Mouse (Mus musculus): ENCODE measurements at regions not wholly inside any gene's neighbourhood (a gene's known extent, or its start where the extent isn't known, plus 50 kb on each side); places are given as distances from the start of the nearest gene placed in this dataset.

DNA sequence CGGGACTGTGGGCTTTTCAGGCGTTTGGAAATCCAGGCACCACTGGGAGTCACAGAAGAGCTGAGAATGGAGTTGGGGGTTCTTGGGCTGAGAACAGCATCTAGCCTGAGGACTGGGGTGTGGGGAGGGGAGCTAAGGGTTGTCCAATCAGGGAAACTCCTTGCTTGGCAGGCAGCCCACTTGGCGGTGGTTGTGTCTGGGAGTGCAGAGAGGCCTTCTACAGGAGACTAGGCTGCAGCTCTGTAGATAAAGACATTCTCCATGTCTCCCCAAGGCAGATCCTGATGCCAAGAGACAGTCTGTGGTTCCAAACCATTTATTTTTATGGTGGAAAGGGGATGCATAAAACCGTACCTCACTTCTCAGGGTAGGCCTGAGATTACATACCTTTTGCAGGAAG, 774.6 kb downstream of the Brinp1 start:
- no peak overlapping the region for H3K9ac ChIP-seq (ENCODE audit: low read length)
- no peak for ATAC-seq (ENCODE audit: insufficient read depth, low FRiP score, low TSS enrichment)
- 80% methylated on average over 4 of the region's 4 CpGs for WGBS
- no peak overlapping the region for H3K27ac ChIP-seq (ENCODE audit: low read depth, low read length)
- H3K4me3 ChIP-seq (ENCODE audit: low read depth, low read length): no peak overlapping the region
- H3K4me1 ChIP-seq (ENCODE audit: control insufficient read depth, insufficient read depth, low read length): no peaks in the 10 kb centered on the region
- DNase-seq (ENCODE audit: low spot score): no peak
- H3K36me3 ChIP-seq (ENCODE audit: control insufficient read depth, insufficient read depth, low read length): no peaks in the 10 kb centered on the region
- no peak overlapping the region for H3K4me2 ChIP-seq (ENCODE audit: low read depth)
- no peaks in the 10 kb centered on the region for H3K9me3 ChIP-seq (ENCODE audit: control insufficient read depth, low read length)
- no peaks in the 10 kb centered on the region for H3K27me3 ChIP-seq (ENCODE audit: control insufficient read depth, insufficient read depth, low read length)

DNA sequence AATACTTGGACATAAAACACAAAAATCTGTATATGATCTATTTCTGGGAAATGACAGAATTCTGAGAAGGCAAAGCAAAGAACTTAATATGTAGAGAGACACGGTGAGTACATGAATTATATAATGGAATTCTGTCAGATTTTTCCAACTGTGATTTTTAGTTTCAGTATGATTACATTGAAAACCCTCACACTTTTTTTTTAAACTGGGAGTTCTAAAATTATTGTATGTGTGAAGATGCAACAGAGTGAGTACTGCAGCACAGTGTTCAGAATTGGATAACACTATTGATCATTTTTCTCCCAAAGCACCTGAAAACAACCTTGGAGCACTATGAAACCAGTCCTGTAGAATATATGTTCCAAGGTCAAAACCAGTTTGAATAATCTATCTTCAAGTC, 797.7 kb downstream of the Brinp1 start:
- Histone ChIP-seq H3K4me2 (ENCODE audit: low read depth) (no peak overlapping the region), H3K27ac (ENCODE audit: low read depth, low read length) (no peak overlapping the region), H3K4me1 (ENCODE audit: control insufficient read depth, insufficient read depth, low read length) (no peaks in the 10 kb centered on the region), H3K4me3 (ENCODE audit: low read depth, low read length) (no peak overlapping the region), H3K9me3 (ENCODE audit: control insufficient read depth, low read length) (no peaks in the 10 kb centered on the region), H3K27me3 (ENCODE audit: control insufficient read depth, insufficient read depth, low read length) (no peaks in the 10 kb centered on the region), H3K9ac (ENCODE audit: low read length) (no peak overlapping the region), H3K36me3 (ENCODE audit: control insufficient read depth, insufficient read depth, low read length) (no peaks in the 10 kb centered on the region)
- no peak for DNase-seq (ENCODE audit: low spot score)
- 92% methylated on average over 1 of the region's 1 CpGs for WGBS
- no peak for ATAC-seq (ENCODE audit: insufficient read depth, low FRiP score, low TSS enrichment)

DNA sequence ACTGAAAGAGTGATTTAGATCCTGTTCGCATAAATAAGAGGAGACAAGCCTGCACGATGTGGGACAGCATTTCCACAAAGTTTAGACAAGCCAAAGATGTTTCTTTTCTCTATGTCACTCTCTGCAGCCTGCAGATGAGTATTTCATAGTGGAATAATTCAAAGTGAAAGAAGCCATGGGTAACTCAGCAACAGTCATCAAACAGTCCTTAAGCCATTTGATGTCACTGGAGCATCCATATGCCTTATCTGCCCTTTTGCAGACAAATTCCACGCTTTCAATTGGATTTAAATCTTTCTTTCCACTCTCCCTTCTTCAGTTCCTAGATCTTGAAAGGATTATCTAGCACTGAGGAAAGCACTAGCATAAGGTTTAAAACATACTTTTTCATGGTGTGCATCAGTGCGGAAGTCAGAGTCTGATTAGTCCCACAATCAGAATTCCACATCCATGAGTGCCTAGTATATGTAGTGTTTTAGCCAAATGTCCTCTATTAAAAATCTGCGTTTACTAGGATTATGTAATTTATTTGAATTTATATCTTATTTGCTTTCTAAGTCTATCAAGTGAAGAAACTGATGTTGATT, 805.6 kb downstream of the Brinp1 start:
- 85% methylated on average over 5 of the region's 5 CpGs for WGBS
- H3K27me3 ChIP-seq (ENCODE audit: control insufficient read depth, insufficient read depth, low read length): no peaks in the 10 kb centered on the region
- no peak overlapping the region for H3K4me2 ChIP-seq (ENCODE audit: low read depth)
- no peak for DNase-seq (ENCODE audit: low spot score)
- no peak overlapping the region for H3K27ac ChIP-seq (ENCODE audit: low read depth, low read length)
- ATAC-seq (ENCODE audit: insufficient read depth, low FRiP score, low TSS enrichment): no peak
- H3K9ac ChIP-seq (ENCODE audit: low read length): no peak overlapping the region
- no peaks in the 10 kb centered on the region for H3K36me3 ChIP-seq (ENCODE audit: control insufficient read depth, insufficient read depth, low read length)
- no peak overlapping the region for H3K4me3 ChIP-seq (ENCODE audit: low read depth, low read length)
- H3K9me3 ChIP-seq (ENCODE audit: control insufficient read depth, low read length): no peaks in the 10 kb centered on the region
- no peaks in the 10 kb centered on the region for H3K4me1 ChIP-seq (ENCODE audit: control insufficient read depth, insufficient read depth, low read length)

DNA sequence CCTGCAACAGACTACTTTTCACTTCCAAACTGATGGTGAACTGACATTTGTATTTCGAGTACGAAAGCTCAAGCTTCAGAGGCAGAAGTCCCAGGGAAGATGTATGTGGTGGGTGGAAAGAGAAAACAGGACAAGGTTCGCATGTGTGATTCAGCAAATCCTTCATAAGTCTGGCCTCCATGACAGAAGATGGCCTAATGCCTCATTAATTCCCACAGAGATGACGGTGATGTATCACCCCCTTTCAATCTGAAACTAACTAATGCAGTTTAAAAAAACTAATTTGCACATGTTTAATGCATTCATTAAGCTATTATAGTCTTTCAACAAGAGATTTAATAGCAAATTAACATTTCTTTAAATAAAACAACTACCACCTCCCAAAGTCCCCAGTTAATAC, 826.1 kb downstream of the Brinp1 start:
- H3K4me1 ChIP-seq (ENCODE audit: control insufficient read depth, insufficient read depth, low read length): no peaks in the 10 kb centered on the region
- DNase-seq (ENCODE audit: low spot score) (no peak), ATAC-seq (ENCODE audit: insufficient read depth, low FRiP score, low TSS enrichment) (no peak)
- no peaks in the 10 kb centered on the region for H3K27me3 ChIP-seq (ENCODE audit: control insufficient read depth, insufficient read depth, low read length)
- H3K4me2 ChIP-seq (ENCODE audit: low read depth): no peak overlapping the region
- H3K36me3 ChIP-seq (ENCODE audit: control insufficient read depth, insufficient read depth, low read length): no peaks in the 10 kb centered on the region
- H3K27ac ChIP-seq (ENCODE audit: low read depth, low read length): no peak overlapping the region
- H3K9me3 ChIP-seq (ENCODE audit: control insufficient read depth, low read length): no peaks in the 10 kb centered on the region
- H3K4me3 ChIP-seq (ENCODE audit: low read depth, low read length): no peak overlapping the region
- WGBS: 67% methylated on average over 4 of the region's 4 CpGs
- H3K9ac ChIP-seq (ENCODE audit: low read length): no peak overlapping the region

DNA sequence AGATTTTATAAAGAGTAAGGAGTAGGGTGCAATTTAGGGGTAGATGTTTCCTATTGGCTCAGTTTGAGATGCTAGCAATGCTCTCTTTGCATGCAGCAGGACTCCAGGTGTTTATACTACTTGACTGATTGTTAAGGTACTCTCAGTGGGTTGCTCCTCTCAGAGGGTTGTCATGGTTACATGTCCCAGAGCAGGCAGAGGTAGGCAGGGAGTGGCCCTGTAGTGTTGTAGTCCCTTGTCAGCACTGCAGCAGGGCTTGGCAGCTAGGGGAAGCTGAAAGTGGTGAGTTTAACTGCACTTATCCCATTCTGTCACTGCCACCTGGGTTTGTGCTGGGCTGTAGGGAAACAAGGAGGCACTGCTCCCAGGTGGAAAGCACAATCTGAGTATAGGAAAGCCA, 839.7 kb downstream of the Brinp1 start:
- H3K36me3 ChIP-seq (ENCODE audit: control insufficient read depth, insufficient read depth, low read length): no peaks in the 10 kb centered on the region

DNA sequence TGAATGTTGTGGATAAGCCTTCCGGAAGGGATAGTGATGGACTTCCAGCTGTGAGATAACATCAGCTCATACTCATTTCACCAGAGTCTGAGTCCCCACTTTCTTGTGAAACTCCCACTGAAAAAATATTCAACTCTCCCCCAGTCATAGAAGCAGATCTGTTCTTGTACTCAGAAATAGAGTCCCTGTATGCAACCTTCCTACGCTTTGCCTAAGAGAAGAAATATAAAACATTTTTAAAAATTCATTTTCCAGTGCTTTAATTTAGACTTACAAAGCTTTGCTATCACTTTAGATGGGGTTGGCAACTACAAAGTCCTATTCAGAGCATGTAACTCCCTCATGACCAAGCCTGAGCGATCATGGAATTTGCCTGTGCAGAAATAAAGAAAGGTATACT, 868.9 kb downstream of the Brinp1 start:
- no peak overlapping the region for H3K4me3 ChIP-seq (ENCODE audit: low read depth, low read length)
- no peaks in the 10 kb centered on the region for H3K4me1 ChIP-seq (ENCODE audit: control insufficient read depth, insufficient read depth, low read length)
- no peak overlapping the region for H3K27ac ChIP-seq (ENCODE audit: low read depth, low read length)
- no peak for ATAC-seq (ENCODE audit: insufficient read depth, low FRiP score, low TSS enrichment)
- no peaks in the 10 kb centered on the region for H3K36me3 ChIP-seq (ENCODE audit: control insufficient read depth, insufficient read depth, low read length)
- 94% methylated on average over 3 of the region's 3 CpGs for WGBS
- no peaks in the 10 kb centered on the region for H3K27me3 ChIP-seq (ENCODE audit: control insufficient read depth, insufficient read depth, low read length)
- no peak overlapping the region for H3K9ac ChIP-seq (ENCODE audit: low read length)
- DNase-seq (ENCODE audit: low spot score): no peak
- H3K9me3 ChIP-seq (ENCODE audit: control insufficient read depth, low read length): no peaks in the 10 kb centered on the region
- H3K4me2 ChIP-seq (ENCODE audit: low read depth): no peak overlapping the region

More for the DNA sequence above, 839.7 kb downstream of the Brinp1 start:
- Histone ChIP-seq H3K27me3 (ENCODE audit: control insufficient read depth, insufficient read depth, low read length) (no peaks in the 10 kb centered on the region), H3K4me2 (ENCODE audit: low read depth) (no peak overlapping the region), H3K9ac (ENCODE audit: low read length) (no peak overlapping the region), H3K27ac (ENCODE audit: low read depth, low read length) (no peak overlapping the region), H3K4me1 (ENCODE audit: control insufficient read depth, insufficient read depth, low read length) (no peaks in the 10 kb centered on the region), H3K9me3 (ENCODE audit: control insufficient read depth, low read length) (no peaks in the 10 kb centered on the region), H3K4me3 (ENCODE audit: low read depth, low read length) (no peak overlapping the region)
- ATAC-seq (ENCODE audit: insufficient read depth, low FRiP score, low TSS enrichment) (no peak), DNase-seq (ENCODE audit: low spot score) (no peak)

DNA sequence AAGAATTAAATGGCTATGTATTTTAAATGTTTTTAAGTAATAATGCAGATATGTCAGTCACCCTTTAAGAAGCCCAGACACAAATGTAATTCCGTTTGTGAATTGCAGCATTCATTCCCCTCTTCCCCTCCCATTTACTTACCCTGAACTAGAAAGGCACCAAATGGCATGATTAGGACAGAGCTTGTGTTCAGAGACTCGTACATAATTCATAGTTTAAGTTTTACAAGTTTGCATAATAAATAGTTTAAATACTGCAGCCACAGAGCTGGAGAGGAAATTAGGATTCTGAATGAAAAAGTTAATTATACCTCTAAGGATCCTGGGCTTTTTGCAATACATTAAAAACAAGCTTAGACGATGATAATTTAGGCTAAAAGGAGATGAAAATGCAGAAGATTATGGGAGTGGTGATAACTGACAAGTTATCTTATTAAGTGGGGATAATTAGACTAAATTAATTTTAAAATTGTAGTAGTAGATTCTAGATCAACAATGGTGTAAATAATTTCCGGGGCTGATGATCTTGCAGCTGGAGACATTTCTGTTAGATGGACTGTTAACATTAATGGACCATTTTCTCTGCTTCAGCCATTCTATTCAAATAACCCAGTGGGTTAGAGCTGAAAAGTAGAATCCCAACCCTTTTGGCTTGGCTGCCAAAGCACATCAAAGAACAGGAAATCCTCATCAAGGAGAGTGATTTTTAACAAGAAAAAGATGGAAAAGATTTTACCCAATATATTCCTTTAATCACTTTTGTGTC, 897.2 kb downstream of the Brinp1 start:
- Histone ChIP-seq H3K4me1 (ENCODE audit: control insufficient read depth, insufficient read depth, low read length) (no peaks in the 10 kb centered on the region), H3K4me2 (ENCODE audit: low read depth) (no peak overlapping the region), H3K4me3 (ENCODE audit: low read depth, low read length) (no peak overlapping the region), H3K27ac (ENCODE audit: low read depth, low read length) (no peak overlapping the region), H3K9ac (ENCODE audit: low read length) (no peak overlapping the region), H3K36me3 (ENCODE audit: control insufficient read depth, insufficient read depth, low read length) (no peaks in the 10 kb centered on the region), H3K9me3 (ENCODE audit: control insufficient read depth, low read length) (no peaks in the 10 kb centered on the region), H3K27me3 (ENCODE audit: control insufficient read depth, insufficient read depth, low read length) (no peaks in the 10 kb centered on the region)
- ATAC-seq (ENCODE audit: insufficient read depth, low FRiP score, low TSS enrichment) (no peak), DNase-seq (ENCODE audit: low spot score) (no peak)
- 75% methylated on average over 4 of the region's 4 CpGs for WGBS

DNA sequence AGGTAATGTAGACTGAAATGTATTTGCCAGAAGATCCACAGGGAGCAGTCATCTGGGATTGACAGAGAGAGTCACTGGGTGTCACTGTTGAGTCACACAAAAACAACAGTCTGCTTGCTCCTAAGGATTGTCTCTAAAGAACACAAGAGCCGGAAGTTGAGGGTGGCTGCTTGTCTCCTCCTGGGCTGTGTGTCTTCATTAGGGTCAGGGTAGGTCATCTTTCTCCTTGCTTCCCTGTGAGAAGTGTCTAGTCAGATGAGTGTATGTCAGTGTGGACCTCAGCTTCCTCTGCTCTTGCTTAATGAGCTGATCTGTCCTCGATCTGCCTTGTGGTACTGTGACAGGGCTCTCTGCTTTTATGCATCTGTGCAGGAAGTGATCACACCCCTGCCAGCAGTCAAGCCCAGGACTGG, 931.3 kb downstream of the Brinp1 start:
- DNase-seq (ENCODE audit: low spot score) (peak; percentile 60), ATAC-seq (ENCODE audit: insufficient read depth, low FRiP score, low TSS enrichment) (peak; percentile 91)
- no peaks in the 10 kb centered on the region for H3K27me3 ChIP-seq (ENCODE audit: control insufficient read depth, insufficient read depth, low read length)
- no peak overlapping the region for H3K4me2 ChIP-seq (ENCODE audit: low read depth)
- 22% methylated on average over 2 of the region's 2 CpGs for WGBS
- no peak overlapping the region for H3K27ac ChIP-seq (ENCODE audit: low read depth, low read length)
- no peak overlapping the region for H3K9ac ChIP-seq (ENCODE audit: low read length)
- H3K4me3 ChIP-seq (ENCODE audit: low read depth, low read length): no peak overlapping the region
- H3K36me3 ChIP-seq (ENCODE audit: control insufficient read depth, insufficient read depth, low read length): no peaks in the 10 kb centered on the region
- H3K4me1 ChIP-seq (ENCODE audit: control insufficient read depth, insufficient read depth, low read length): no peaks in the 10 kb centered on the region
- H3K9me3 ChIP-seq (ENCODE audit: control insufficient read depth, low read length): no peaks in the 10 kb centered on the region

DNA sequence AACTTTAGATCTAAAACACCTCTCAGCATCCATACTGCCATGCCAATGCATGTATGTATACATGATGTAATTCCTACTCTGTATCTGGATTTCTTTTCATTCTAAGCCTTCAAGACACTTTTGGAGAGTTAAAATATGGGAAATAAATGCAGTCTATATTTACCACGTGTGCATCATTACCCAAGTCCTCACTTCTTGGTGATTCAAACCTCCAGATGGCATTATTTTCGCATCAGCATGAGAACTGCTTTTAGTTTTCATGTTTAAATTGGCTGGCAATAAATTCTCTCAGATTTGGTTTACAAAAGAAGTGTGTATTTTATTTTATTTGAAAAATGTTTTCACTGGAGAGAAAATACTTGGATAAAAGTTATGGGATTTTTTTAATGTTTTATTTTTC, 942.8 kb downstream of the Brinp1 start:
- Histone ChIP-seq H3K4me3 (ENCODE audit: low read depth, low read length) (no peak overlapping the region), H3K27me3 (ENCODE audit: control insufficient read depth, insufficient read depth, low read length) (no peaks in the 10 kb centered on the region), H3K9me3 (ENCODE audit: control insufficient read depth, low read length) (no peaks in the 10 kb centered on the region), H3K27ac (ENCODE audit: low read depth, low read length) (no peak overlapping the region), H3K4me2 (ENCODE audit: low read depth) (no peak overlapping the region), H3K9ac (ENCODE audit: low read length) (no peak overlapping the region), H3K36me3 (ENCODE audit: control insufficient read depth, insufficient read depth, low read length) (no peaks in the 10 kb centered on the region), H3K4me1 (ENCODE audit: control insufficient read depth, insufficient read depth, low read length) (no peaks in the 10 kb centered on the region)
- ATAC-seq (ENCODE audit: insufficient read depth, low FRiP score, low TSS enrichment) (no peak), DNase-seq (ENCODE audit: low spot score) (no peak)
- WGBS: 69% methylated on average over 2 of the region's 2 CpGs

Measured in neural tube, embryonic 11.5 days (tissue).